Mouse (Mus musculus): ENCODE results near the gene Sp8.

Gene Sp8

DNA sequence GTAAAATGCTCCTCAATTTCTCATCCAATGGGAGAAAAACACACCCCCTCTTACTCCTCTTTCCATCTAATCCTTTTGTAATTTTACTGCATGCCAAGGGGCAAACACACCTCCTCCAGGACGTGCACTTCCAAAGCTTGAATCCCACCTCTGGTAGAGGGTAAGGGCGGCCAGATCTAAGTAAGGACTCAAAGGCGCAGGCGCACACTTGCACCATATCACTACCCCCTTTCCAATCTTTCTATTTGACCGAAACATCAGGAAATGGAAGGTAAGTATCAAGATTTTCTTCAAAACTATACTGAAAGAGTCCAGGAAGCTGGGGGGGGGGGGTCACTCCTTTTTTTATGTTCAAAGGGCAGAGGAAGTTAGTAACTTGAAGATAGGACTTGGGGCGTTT is at the start of gene Sp8:
TSS of gene Sp8 (plus strand) at position 109 of the 400 bp plus-strand sequence.
- no peak for DNase-seq (ENCODE audit: low spot score)

DNA sequence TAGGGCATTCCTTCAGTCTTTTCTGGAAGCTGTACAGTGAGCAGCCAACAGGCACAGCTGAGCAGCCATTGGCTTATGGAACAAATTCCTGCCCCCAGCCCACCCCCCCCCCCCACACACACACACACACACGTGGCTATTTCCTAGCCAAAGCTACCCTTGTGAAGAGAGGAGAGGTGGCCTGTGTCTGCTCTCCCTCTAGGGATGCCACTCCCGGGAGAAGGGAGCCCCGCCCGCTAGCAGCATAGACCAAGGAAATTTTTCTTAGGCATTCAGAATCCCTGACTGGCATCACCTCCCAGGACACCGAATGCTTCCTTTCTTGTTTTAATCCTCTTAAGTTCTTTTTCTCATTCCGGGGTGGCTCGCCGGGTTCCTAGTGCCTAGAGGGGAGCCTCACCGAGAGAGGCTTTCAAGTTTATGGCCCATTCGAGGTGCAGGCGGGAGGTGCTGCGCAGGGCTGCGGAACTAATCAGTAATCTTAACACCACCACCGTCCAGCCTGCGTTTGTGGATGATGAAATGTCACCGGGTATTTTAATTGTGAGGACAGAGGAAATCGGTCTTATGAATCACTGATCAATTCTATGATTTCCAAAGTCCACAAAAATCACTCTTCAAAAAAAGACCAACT is 34.7 kb upstream of the Sp8 start:
- no peak for DNase-seq (ENCODE audit: low spot score)

DNA sequence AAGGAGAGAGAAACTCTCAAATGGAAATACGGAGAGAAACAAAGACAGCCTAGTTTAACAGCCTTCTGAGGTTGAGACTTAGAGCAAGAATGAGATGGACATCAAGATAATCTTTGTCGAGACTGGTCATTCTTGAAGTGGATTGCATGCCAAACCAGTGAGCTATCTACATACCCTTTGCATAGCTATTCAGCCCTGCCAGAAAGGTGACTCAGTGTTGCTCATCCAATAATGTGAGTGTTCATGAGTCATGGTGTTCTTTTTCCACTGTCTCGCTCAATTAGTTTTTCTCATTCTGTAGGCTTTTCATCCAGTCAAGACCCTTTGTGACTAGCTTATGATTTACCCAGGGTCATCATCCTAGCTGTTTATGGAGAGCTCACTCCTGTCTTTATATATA is 31.6 kb upstream of the Sp8 start:
- no peak for DNase-seq (ENCODE audit: low spot score)

DNA sequence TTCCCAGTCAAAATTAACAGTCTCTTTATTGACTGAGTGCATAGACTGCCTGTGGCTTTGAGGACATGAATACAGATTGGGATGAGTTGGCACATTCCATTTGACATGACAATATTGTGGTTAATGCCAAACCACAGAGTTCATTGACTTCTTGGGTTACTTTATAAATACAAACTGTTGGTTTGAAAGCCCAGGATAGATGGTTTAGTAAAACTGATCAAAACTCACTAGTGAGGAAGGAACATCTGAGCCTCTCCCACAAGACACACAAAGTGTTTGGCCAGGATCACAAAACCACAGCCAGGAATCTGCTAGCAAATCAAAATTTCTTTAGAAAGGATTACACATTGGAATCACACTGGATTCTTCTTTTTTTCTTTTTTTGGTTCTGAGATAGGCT is 30.0 kb upstream of the Sp8 start:
- DNase-seq (ENCODE audit: low spot score) = no peak

DNA sequence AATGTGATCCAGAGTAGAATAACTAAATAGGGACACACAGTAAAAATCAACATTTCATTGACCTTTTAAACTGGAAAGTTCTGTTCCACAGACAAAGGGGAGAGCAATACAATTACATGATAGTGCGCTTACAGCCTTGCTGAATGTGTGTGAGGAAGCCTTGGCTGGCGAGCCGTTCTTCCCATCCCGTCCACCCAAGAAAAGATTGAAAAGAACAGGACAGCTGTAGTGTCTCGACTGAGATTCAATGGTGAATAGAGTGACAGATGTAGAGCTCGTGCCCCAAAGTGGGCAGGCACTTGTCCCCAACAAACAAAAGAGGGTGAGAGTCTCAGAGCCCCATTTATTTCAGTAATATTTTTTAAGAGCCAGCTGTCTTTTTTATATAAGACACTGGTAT is 16.2 kb upstream of the Sp8 start:
- DNase-seq (ENCODE audit: low spot score) = no peak

DNA sequence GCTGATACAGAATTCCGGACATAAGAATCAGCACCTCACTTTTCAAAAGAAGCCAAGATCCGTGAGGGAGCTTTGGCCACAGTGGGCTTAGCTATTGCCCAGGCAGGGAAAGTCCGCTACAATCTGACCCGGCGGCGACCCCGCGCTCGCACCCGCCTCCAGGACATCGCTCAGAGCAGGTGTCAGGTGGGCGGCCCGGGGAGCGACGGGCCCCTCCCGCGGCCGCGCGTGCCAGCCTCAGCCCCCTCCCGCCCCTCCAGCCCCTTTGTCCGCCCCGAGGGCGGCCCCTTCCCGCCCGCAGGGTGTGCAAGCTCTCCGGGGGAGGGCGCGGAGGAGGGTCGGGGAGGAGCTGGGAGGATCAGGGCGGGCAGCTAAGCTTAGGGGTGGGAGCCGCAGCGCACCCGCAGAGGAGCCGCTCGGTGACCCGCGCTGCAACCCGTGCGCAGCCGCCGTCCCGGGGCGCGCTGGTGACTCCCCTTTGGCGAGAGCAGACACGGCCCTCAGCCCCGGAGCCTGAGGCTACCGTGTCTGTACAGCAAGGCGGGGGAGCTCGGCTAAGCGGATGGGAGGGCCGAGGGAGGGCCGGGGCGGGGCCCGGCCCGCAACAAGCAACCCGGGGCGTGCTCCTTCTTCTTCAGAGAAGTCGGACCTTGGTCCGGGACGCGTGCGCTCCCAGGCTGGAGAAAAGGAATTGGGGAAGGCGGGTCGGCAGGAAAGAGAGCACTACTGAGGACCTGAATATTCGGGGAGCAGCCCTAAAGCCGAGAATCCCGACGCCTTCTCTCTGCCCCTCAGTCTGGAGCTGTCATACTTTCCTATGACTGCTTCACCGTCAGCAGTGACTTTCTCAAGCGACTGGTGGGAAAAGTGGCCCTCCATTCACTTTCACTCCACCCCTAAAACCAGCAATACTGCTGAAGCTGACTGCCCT is 9.5 kb upstream of the Sp8 start:
- DNase-seq (ENCODE audit: low spot score) = no peak

DNA sequence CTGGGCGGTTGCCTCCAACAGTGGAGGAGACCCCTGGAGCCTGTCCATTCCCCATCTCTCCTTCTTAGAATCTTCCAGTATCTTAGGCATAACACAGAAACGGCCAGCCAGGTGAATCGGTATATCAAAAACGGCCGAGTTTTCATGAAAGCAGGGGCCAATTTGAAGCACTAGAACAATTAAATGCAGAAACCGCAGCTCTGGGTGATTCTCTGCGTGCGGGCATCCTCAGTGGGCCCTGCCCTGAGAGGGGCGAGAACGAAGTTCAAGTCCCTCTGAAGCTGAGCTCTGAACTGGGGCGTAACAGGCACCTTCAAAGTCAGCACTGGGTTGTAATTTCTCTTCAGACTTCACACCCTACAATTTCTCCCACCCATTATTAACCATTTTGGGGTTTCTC is 8.8 kb upstream of the Sp8 start:
- DNase-seq (ENCODE audit: low spot score) = no peak

DNA sequence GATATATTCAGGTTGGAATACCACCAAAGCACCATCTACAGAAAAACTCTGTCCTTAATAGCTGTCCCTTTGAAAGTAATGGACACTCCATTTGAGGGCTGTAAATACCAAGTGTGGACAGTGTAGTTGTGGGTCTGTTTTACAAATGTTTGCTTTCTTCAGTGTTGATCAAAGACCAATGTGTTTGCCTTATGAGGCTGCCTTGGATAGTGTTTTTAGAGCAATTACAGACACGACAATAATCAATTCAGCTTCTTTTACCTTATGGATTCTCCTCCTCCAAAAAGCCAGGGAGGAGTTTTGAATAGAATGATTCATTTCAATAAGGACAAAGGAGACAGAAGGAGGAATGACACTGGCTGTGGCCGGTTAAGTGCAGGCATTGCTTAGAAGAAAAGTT is 7.9 kb upstream of the Sp8 start:
- DNase-seq (ENCODE audit: low spot score) = no peak

DNA sequence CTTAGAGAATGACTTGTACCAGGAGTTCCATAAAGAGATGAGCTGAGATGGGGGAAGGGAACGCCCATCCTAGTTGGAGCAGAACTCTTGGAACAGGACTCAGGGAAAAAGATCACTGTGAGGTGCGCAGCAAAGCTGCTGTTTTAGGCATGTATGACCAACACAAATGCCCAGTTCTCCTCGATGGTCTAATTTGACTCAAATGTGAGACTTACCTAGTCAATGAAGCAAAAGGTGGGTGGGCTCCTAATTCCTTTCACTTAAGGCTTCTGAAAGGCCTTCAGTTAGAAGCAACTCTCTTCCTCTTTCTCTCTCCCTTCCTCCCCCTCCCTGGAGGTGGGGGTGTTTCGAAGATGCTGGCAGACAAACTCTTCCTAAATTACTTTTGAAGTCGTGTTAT is 6.7 kb upstream of the Sp8 start:
- DNase-seq (ENCODE audit: low spot score) = no peak

DNA sequence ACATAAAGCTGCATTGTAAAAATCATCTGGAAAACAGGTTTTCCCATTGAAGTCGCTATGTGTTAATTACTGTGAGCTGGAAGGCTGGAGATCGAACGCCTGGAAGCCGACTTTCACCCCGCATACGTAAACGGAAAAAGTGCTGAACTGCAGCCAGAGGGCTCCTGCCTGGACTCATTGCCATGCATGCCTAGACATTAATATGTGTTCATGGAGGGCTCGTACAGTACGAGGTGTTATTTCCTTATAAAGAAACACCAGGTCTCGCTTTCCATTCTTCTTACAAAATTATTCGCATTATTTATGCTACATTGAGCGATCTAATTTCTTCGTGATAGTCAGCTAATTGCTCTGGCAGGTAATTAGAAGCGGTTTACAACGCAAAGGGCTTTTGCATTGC is 5.8 kb upstream of the Sp8 start:
- DNase-seq (ENCODE audit: low spot score) = no peak

DNA sequence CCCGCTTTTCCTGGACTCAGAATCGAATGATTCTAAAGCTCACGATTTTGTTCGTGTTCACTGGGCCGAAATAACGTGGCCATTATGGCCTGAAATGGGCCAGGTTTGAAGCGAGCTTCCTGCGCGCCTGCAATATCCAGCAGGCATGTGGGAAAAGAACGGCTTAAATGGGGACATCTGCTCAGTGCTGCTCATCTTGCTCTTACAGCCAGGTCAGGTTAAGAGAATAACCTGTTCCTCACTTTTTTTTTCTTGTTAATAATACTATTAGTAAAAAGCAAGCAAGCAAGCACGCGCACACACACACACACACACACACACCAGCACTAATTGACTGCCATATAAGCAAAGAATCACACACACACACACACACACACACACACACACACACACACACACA is 5.3 kb upstream of the Sp8 start:
- DNase-seq (ENCODE audit: low spot score) = no peak

DNA sequence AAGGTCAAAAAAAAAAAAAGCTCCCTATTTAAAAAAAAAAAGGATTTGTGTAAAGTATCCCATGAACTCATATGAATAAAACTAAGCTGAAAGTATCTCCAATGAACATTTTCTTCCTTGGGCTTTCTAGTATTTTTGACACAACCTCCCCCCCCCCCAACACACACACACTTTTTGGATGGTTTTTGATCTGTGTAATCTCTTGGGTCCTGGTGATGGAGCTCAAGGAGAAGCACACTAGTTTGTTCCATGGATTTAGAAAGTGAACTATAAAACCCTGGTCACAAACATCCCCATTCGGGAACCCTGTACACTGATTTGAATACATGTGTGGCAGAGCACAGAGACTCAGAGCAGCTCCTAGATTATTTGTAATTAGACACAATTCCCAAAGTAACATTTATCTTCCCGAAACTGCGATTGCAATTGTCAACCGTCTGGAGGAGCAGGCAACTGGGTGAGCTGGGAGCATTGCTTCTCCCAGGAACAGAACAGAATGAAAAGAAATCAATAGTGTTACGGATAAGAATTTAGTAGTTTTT is 4.7 kb upstream of the Sp8 start:
- DNase-seq (ENCODE audit: low spot score) = no peak

DNA sequence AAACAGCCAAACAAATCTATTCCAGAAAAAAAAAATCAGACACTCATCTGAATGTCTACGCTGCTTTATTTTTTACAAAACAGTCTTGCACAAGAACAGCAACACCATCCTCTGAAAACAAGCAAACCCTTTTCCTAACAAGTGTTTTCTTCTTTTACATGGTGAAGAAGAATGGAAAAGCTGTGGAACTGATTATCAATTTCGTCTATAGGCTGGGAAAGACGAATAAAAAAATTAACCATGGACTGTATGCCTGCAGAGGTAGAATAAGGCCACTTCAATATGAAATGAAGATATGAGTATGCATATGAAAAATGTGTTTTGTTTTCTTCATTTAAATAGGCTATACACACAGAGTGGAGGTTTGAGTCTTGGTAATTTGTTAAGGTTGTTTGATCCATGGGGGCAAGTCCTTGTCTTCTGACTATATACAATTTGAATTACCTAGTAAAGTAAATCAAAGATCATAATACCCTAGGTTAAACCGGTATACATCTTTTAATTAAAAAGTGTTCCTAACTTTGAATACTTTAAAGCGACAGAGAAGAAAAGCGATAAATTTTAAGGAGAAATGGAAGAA is 4.1 kb upstream of the Sp8 start:
- no peak for DNase-seq (ENCODE audit: low spot score)

DNA sequence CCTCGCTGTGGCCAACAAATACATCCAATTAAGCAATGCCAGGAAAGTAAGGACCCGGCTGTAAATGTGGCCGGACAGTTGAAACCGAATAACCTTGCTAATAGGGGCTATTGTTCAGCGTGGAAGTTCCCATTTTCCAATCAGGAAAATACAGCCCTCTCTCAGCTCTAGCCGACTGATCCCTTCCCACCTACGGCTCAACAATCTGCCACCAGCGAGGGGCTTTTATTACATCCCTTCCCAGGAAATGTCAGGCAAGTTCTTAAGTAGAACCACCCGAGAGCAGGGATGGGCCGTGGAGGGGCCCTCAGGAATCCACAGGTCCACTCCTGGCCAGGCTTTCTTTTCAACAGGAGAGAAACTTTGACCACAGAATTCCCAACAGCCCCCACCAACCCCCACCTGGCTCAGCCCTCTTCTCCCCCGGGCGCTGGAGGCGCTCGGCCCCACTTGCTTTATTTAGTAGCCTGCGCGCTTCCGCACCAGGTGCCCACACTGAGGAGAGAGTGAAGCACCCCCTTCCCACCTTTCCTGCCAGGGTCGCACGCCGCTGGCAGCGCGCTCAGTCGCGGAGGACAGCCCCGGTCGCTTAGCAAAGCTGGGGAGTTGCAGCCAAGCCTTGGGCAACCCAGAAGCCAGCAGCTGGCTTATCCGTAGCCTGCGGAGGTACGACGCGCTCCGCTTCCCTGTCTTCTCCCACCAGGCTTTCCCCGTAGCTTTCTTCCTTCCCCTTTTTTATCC is 3.3 kb upstream of the Sp8 start:
- DNase-seq (ENCODE audit: low spot score) = no peak

DNA sequence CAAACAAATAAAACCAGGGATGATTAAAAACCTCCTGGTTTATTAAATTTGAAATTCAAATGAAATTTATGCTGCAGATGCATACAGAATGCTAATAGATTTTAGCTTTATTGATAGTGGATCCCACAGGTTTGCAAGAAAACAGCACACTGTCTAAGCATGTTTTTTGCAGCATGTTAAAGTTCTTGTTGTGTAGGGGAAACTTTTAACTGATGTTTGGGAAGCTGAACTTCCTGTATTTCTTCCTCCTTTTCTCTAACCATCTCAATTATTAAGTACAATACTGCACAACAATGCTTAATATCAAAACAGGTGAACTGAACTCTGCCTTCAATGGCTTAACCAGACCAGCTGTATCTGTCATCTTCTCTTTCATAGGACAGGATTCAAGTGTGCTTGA is 2.0 kb upstream of the Sp8 start:
- DNase-seq (ENCODE audit: low spot score) = no peak

DNA sequence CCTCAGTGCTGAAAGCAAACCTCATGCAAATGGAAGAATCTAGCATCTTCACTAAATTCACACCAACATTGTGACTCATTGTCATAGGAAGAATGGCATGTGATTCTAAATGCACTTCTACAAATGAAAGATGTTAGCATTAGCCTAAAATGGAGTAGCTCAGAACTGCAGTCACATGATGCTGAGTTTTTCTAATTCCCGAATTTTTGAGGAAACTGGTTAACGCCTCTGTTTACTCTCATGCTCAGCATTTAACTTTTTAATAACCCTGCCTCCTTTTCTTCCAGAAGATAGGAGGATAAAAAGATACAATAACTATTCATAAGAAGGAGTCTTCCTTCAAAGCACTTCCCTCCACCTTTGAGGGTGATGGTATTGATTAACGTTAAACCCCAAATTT is 1.3 kb upstream of the Sp8 start:
- DNase-seq (ENCODE audit: low spot score) = no peak

DNA sequence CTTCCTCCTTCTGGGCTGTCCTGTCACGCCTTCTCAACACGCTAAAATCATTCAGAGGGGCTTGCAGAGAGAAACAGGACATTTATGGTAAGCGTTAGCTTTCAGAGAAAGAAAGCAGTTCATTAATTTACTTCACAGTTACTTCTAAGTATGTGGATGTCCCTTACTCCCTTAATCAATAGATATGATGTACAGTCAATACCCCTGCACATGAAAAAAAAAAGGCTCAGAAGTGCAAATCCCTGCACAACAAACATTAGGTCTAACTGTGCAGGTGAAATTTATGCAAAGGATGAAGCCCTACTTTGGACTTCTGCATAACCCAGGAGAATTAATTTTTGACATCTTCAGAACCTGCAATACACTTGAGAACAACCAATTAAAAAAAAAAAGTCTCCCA is 778 bp upstream of the Sp8 start:
- no peak for DNase-seq (ENCODE audit: low spot score)

DNA sequence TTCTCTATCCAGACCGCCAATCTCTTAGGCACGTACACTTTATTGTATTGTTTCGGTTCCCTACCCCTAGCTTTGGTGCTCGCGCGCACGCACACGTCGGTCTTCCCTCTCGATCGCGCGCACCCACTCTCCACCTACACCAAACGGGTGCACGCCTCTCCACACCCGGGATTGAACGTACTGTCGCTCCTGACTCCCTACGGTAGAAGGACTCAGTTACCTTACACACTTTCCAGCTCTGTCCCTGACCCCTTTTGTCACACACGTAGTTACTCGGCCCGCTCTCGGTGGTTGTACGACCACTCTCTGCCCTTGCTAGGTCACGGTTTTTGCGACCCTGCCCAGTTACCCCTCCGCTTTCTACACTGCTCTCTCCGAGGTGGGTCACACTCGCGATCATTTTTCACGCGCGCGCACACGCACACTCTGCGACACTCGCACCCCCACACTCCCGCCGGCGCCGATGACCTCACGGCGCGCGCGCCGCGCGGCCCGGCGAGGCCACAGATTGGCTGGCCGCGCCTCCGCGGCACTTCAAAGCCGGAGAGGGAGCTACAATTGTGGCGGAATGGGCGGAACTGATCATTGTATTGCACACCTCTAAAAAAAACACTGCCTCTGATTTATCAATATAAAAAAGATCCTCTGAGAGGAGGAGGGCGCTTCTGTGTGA is 656 bp downstream of the Sp8 start:
- DNase-seq (ENCODE audit: low spot score) = no peak

DNA sequence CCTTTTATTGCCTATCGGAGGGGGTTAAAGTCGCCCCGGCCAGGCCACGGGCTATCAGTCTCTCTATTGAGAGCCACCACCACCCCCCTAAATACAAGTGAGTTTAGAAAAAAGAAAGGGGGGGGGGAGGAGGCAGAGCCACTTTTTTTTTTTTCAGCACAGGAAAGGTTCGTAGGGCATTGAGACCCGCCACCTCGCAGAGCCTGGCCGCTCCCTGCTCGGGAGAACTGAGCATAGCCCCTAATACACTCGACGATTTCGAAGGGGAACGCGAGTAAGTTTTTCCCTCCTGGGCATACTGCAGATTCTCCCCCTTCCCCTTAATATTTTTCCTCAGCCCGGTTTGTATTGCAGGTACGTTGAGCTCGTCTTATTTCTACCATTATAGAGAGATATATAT is 1.3 kb downstream of the Sp8 start:
- no peak for DNase-seq (ENCODE audit: low spot score)

DNA sequence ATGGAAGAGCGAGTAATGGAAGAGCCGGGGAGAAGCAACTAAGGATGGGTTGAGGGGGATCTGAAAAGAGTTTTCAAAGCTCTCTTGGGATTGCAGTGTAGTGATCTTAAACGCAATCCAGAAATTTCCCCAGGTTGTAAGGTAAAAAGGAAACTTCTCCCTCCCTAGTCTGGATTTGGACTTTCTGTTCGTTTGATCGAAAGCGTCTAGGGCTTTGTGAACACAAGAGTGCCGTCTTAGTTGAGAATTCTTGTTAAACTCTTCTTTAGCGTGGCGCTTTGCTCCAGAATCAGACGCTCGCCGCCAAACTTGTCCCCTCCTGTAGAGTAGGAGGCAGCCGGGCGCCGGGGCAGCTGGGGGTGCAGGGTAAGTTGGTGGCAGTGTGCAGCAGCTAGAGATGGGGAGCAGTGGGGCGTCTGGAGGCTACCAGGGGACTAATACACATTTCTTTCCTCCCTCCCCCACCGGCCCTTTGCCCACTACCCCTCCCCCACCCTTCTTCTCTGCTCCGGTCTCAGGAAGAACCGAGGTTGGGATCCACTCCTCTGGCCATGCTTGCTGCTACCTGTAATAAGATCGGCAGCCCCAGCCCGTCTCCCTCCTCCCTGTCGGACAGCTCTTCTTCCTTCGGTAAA is 1.8 kb downstream of the Sp8 start:
- no peak for DNase-seq (ENCODE audit: low spot score)

DNA sequence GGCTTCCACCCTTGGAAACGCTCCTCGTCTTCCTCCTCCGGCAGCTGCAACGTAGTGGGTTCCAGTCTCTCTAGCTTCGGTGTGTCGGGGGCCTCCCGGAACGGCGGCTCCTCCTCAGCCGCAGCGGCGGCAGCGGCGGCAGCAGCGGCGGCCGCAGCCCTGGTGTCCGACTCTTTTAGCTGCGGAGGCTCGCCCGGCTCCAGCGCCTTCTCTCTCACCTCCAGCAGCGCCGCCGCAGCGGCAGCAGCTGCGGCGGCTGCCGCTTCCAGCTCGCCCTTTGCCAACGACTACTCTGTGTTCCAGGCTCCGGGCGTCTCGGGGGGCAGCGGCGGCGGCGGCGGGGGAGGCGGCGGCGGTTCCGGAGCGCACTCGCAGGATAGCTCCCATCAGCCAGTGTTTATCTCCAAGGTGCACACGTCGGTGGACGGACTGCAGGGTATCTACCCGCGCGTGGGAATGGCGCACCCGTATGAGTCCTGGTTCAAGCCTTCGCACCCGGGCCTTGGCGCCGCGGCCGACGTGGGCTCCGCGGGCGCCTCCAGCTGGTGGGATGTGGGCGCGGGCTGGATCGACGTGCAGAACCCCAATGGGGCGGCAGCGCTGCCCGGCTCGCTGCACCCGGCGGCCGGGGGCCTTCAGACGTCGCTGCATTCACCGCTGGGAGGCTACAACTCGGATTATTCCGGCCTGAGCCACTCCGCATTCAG is 2.5 kb downstream of the Sp8 start:
- DNase-seq (ENCODE audit: low spot score) = no peak

Measured in ovary, postnatal 10 days (tissue).